22 mouse cellular contexts compared by ENCODE assay signal in genomic region chr14:103977769-103978168, GRCm38 (mm10).
DNase-seq lines count a peak whose midpoint lies in the region; ATAC-seq and TF ChIP-seq lines count a peak whose summit lies in the region.
"Had no signal": no experiment of that assay in that cellular context is flagged by ENCODE, and none has a peak within 500 bp of the region (broad histone marks: within the 10 kb centered on the region; RNA-seq: fewer than 3 reads in every experiment).

No protein-coding gene starts in this region.

- H3K9ac ChIP-seq in liver, postnatal 0 days (replicated peaks) = no peak overlapping the region
- no peak overlapping the region for H3K9ac ChIP-seq in liver, embryonic 11.5 days (ENCODE audit: low read depth, low read length)
- no peak overlapping the region for H3K9ac ChIP-seq in intestine, embryonic 16.5 days (ENCODE audit: low read depth, low read length)
- no peak overlapping the region for H3K9ac ChIP-seq in stomach, embryonic 15.5 days
- H3K9ac ChIP-seq in kidney, embryonic 15.5 days = no peak overlapping the region
- H3K9ac ChIP-seq: embryonic facial prominence, embryonic 12.5 days; forebrain, embryonic 15.5 days; hindbrain, embryonic 14.5 days had no signal

- H3K27ac ChIP-seq in liver, postnatal 0 days (ENCODE audit: low read depth) = 0 out of 2 replicates have a peak overlapping the region, but pooled peaks have one; percentile 22
- H3K27ac ChIP-seq in liver, embryonic 11.5 days (ENCODE audit: low read depth, low read length) = no peak overlapping the region
- peak overlapping the region; percentile 52 for H3K27ac ChIP-seq in bone marrow macrophage, adult 2 months (ENCODE audit: insufficient read depth, low read depth, low read length)
- H3K27ac ChIP-seq in intestine, embryonic 16.5 days (ENCODE audit: low read length) = no peak overlapping the region
- H3K27ac ChIP-seq in stomach, embryonic 15.5 days = no peak overlapping the region
- no peak overlapping the region for H3K27ac ChIP-seq in kidney, embryonic 15.5 days
- H3K27ac ChIP-seq: embryonic facial prominence, embryonic 12.5 days; forebrain, embryonic 15.5 days; heart, adult 2 months; hindbrain, embryonic 10.5 days; hindbrain, embryonic 14.5 days had no signal

- 27% methylated on average over 2 of the region's 2 CpGs for whole genome bisulfite sequencing in liver, postnatal 0 days (ENCODE audit: insufficient replicate concordance)
- 23% methylated on average over 2 of the region's 2 CpGs for WGBS in liver, embryonic 11.5 days
- WGBS in intestine, embryonic 16.5 days = 40% methylated on average over 2 of the region's 2 CpGs
- 41% methylated on average over 2 of the region's 2 CpGs for WGBS in stomach, embryonic 15.5 days
- 44% methylated on average over 2 of the region's 2 CpGs for WGBS in kidney, embryonic 15.5 days

- H3K4me1 ChIP-seq in liver, postnatal 0 days (ENCODE audit: insufficient read depth) = peaks cover 3% of the 10 kb centered on the region; the same call in 1 of the 2 replicates
- H3K4me1 ChIP-seq in liver, embryonic 11.5 days (replicated peaks; ENCODE audit: control insufficient read depth, insufficient read depth, low read length) = no peaks in the 10 kb centered on the region
- peaks cover 22% of the 10 kb centered on the region for H3K4me1 ChIP-seq in bone marrow macrophage, adult 2 months (ENCODE audit: control insufficient read depth, insufficient read depth, low read length)
- peaks cover 5% of the 10 kb centered on the region; the same call in 1 of the 2 replicates for H3K4me1 ChIP-seq in intestine, embryonic 16.5 days (ENCODE audit: control insufficient read depth, insufficient read depth, low read length)
- H3K4me1 ChIP-seq in stomach, embryonic 15.5 days = no peaks in the 10 kb centered on the region
- no peaks in the 10 kb centered on the region for H3K4me1 ChIP-seq in kidney, embryonic 15.5 days
- H3K4me1 ChIP-seq: embryonic facial prominence, embryonic 12.5 days; forebrain, embryonic 15.5 days had no signal

- DNase-seq in liver, postnatal 0 days = no peak
- no peak for DNase-seq in liver, embryonic 11.5 days (ENCODE audit: low spot score)
- no peak for DNase-seq in embryo, embryonic 9.5 days (ENCODE audit: extremely low spot score)
- DNase-seq: adrenal gland, postnatal 14 days; cerebellum, adult 11 months; cerebellum, adult 8-10 months; cerebellum, postnatal 14 days; embryo, embryonic 11 days; gastrocnemius, postnatal 10 days; heart, adult 2 months had no signal

- no peak for ATAC-seq in liver, postnatal 0 days
- ATAC-seq in liver, embryonic 11.5 days (replicated peaks; ENCODE audit: low FRiP score) = no peak; the same call in 1 of the 2 replicates
- peak; percentile 87 for ATAC-seq in intestine, embryonic 16.5 days
- ATAC-seq in stomach, embryonic 15.5 days (ENCODE audit: insufficient read depth, low FRiP score, low read depth) = peak; percentile 81
- no peak for ATAC-seq in kidney, embryonic 15.5 days (replicated peaks; ENCODE audit: low FRiP score)
- ATAC-seq: activated CD4-positive, CD25-positive, alpha-beta regulatory T cell, adult 4 months; forebrain, embryonic 15.5 days; Patski had no signal

- H3K9me3 ChIP-seq in liver, postnatal 0 days (ENCODE audit: low read length) = no peaks in the 10 kb centered on the region
- no peaks in the 10 kb centered on the region for H3K9me3 ChIP-seq in liver, embryonic 11.5 days (ENCODE audit: control insufficient read depth, low read length)
- H3K9me3 ChIP-seq in intestine, embryonic 16.5 days (ENCODE audit: control insufficient read depth, low read length) = no peaks in the 10 kb centered on the region
- H3K9me3 ChIP-seq in stomach, embryonic 15.5 days = no peaks in the 10 kb centered on the region
- no peaks in the 10 kb centered on the region for H3K9me3 ChIP-seq in kidney, embryonic 15.5 days (replicated peaks)
- H3K9me3 ChIP-seq: embryonic facial prominence, embryonic 12.5 days; forebrain, embryonic 15.5 days; hindbrain, embryonic 10.5 days had no signal

- TF ChIP-seq EP300 in liver, postnatal 0 days (IDR thresholded peaks at IDR 0.05; ENCODE audit: low read depth) = no peak

- H3K4me3 ChIP-seq in liver, postnatal 0 days (ENCODE audit: low read depth, low read length) = no peak overlapping the region
- H3K4me3 ChIP-seq in liver, embryonic 11.5 days (ENCODE audit: low read depth, low read length) = no peak overlapping the region
- H3K4me3 ChIP-seq in bone marrow macrophage, adult 2 months (ENCODE audit: insufficient read depth, low read length) = no peak overlapping the region
- no peak overlapping the region for H3K4me3 ChIP-seq in intestine, embryonic 16.5 days (ENCODE audit: low read length)
- no peak overlapping the region for H3K4me3 ChIP-seq in stomach, embryonic 15.5 days (replicated peaks)
- no peak overlapping the region for H3K4me3 ChIP-seq in kidney, embryonic 15.5 days (replicated peaks)
- H3K4me3 ChIP-seq: embryonic facial prominence, embryonic 12.5 days; forebrain, embryonic 15.5 days; heart, adult 2 months; hindbrain, embryonic 10.5 days had no signal

- no peak for TF ChIP-seq CTCF in liver, postnatal 0 days (IDR thresholded peaks at IDR 0.05; ENCODE audit: low read depth)
- no peak for TF ChIP-seq CTCF in bone marrow macrophage, adult 2 months (IDR thresholded peaks at IDR 0.05; ENCODE audit: low read depth, low read length)

- TF ChIP-seq POLR2A in bone marrow macrophage, adult 2 months (IDR thresholded peaks at IDR 0.05; ENCODE audit: borderline replicate concordance, low read depth, low read length) = no peak

- no peaks in the 10 kb centered on the region for H3K27me3 ChIP-seq in liver, postnatal 0 days (ENCODE audit: insufficient read depth, low read length)
- no peaks in the 10 kb centered on the region for H3K27me3 ChIP-seq in liver, embryonic 11.5 days (replicated peaks; ENCODE audit: control insufficient read depth, insufficient read depth, low read length)
- H3K27me3 ChIP-seq in intestine, embryonic 16.5 days (replicated peaks; ENCODE audit: control insufficient read depth, insufficient read depth, low read length) = no peaks in the 10 kb centered on the region
- no peaks in the 10 kb centered on the region for H3K27me3 ChIP-seq in stomach, embryonic 15.5 days (replicated peaks)
- no peaks in the 10 kb centered on the region for H3K27me3 ChIP-seq in kidney, embryonic 15.5 days
- H3K27me3 ChIP-seq: CH12.LX; embryonic facial prominence, embryonic 12.5 days; forebrain, embryonic 15.5 days; Patski had no signal

- H3K36me3 ChIP-seq in liver, postnatal 0 days (replicated peaks; ENCODE audit: insufficient read depth, low read length) = no peaks in the 10 kb centered on the region
- H3K36me3 ChIP-seq in liver, embryonic 11.5 days (ENCODE audit: control insufficient read depth, insufficient read depth, low read length) = no peaks in the 10 kb centered on the region
- no peaks in the 10 kb centered on the region for H3K36me3 ChIP-seq in intestine, embryonic 16.5 days (ENCODE audit: control insufficient read depth, insufficient read depth, low read length)
- no peaks in the 10 kb centered on the region for H3K36me3 ChIP-seq in stomach, embryonic 15.5 days
- no peaks in the 10 kb centered on the region for H3K36me3 ChIP-seq in kidney, embryonic 15.5 days
- H3K36me3 ChIP-seq: embryonic facial prominence, embryonic 12.5 days; forebrain, embryonic 15.5 days; hindbrain, embryonic 10.5 days had no signal

- H3K4me2 ChIP-seq in liver, postnatal 0 days (ENCODE audit: low read depth, low read length) = no peak overlapping the region
- no peak overlapping the region for H3K4me2 ChIP-seq in liver, embryonic 11.5 days
- H3K4me2 ChIP-seq in intestine, embryonic 16.5 days (ENCODE audit: low read depth, low read length) = no peak overlapping the region
- no peak overlapping the region for H3K4me2 ChIP-seq in stomach, embryonic 15.5 days
- no peak overlapping the region for H3K4me2 ChIP-seq in kidney, embryonic 15.5 days
- H3K4me2 ChIP-seq: embryonic facial prominence, embryonic 12.5 days; forebrain, embryonic 15.5 days; heart, embryonic 11.5 days; hindbrain, embryonic 14.5 days had no signal

Comparison
In these comparisons a context has a peak if more than half of its experiments do, and no peak if none do; other contexts are left out.
1. H3K27ac ChIP-seq: peak in liver, postnatal 0 days (single experiment) and bone marrow macrophage, adult 2 months (single experiment); none in liver, embryonic 11.5 days (single experiment), intestine, embryonic 16.5 days (single experiment), stomach, embryonic 15.5 days (single experiment) and kidney, embryonic 15.5 days (single experiment).
2. ATAC-seq: peak in intestine, embryonic 16.5 days (single experiment) and stomach, embryonic 15.5 days (single experiment); none in liver, postnatal 0 days (single experiment), liver, embryonic 11.5 days (single experiment) and kidney, embryonic 15.5 days (single experiment).